Mouse (Mus musculus): Measurements from ENCODE around the gene Alg14.

GRCm38 (mm10) chr3:121387471-121388009, 96.0 kb downstream of the Alg14 start:
- TF ChIP-seq CTCF (IDR thresholded peaks at IDR 0.05; ENCODE audit: extremely low read depth, insufficient read length, insufficient replicate concordance, low read depth, low read length) (no peak), POLR2A (IDR thresholded peaks at IDR 0.05; ENCODE audit: low read depth, low read length) (no peak)

Measured in small intestine, adult 2 months (tissue).